Mouse (Mus musculus) lung, postnatal 36 days (tissue): ENCODE results near the gene Slc25a28.

Experiments
- DNase-seq: peaks from one replicate; pipeline ENCODE4 v3.0.0; 2022; ENCODE audit warnings: mixed read lengths

Gene Slc25a28

DNA sequence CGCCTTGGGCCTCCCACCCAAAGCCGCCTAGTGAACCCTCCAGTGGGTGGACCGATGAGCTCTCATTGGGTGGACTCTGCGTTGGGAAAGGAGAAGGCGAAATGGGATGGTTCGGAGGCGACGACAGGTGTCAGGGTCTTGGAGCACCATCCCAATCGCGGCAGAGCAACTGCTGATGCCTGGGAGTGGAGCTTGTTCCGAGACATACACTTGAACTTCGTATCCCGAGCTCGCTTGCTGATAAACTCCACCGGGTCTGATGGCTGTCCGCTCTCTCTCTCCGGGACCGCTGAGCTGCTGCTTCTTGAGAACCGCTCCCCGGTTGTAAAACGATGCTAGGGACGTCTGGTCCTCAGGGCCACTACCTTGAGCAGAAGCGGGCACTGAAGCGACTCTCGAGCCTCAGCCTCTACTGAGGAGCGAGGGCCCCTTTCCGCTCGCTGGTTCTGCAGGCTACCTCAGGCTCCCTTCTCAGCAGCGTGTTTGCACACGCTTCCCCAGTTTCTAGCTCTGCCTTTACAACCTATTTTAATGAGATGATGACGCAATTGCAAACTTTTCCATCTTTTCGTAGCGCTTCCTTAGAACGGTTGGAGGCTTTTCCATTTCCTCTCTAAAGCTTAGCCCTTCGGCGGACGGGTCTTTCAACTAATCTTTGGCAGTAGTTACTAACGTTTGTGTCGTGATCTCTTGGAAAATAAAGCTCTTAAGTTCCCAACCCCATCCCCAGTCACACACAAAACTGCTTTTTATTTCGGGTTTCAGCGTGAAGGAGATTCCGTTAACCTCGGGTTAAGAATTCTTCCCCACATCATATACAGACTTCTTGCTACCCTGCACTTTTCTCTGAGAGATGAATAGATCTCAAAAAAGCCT, 1.1 kb upstream of the Slc25a28 start:
- DNase-seq: peak; percentile 36

DNA sequence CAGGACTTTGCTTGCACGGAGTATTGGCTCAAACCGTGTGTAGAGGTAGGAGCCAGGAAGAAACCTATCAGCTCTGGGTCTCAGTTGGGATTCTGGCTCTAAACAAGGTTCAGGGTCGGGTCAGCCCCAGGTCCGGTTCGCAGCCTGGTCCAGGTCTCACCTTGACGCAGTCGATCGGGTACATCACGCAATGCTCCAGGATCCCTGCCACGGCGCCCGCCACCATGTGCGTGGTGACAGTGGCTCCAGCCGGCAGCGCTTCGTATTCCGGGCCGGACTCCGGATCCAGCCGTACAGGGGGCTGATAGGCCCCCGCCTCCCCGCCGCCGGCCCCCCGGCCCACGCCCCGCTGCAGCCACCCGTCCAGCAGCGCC, 378 bp downstream of the Slc25a28 start:
- peak; percentile 30 for DNase-seq

DNA sequence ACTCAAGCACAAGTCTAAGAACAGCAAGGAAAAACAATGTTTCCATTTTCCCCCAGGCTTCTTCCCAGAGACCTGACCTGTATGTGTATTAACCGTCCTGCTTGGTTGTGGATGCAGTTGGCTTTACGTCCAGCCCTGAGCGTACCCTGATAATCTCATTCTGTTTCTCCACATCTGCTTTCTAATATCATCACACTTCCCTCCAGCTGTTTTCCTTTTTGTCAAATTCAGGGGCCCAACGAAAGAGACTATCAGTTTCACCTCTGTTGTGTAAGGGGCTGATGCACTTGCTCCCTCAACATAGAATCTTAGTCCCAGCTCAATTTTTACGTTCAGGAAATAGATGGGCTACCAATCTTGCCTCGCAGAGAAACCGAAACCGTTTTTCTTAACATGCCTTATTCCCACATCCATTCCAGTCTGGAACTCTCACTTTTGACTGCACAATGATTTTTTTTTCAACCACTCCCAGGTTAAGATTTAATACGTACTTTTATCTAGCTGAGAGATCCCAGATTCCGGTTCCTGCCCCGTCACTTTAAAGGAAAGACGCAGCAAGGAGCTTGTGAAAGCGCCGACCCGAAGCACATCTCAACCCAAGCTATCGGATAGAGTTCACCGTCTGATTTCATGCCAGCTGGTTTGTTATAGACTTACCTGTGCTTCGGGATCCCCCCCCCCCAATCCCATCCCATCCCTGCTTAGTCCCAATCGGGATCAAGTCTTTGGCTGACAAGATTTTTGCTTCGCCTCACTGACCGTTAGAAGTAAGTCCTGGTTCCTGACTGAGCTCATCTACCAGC, 967 bp downstream of the Slc25a28 start:
- no peak for DNase-seq

DNA sequence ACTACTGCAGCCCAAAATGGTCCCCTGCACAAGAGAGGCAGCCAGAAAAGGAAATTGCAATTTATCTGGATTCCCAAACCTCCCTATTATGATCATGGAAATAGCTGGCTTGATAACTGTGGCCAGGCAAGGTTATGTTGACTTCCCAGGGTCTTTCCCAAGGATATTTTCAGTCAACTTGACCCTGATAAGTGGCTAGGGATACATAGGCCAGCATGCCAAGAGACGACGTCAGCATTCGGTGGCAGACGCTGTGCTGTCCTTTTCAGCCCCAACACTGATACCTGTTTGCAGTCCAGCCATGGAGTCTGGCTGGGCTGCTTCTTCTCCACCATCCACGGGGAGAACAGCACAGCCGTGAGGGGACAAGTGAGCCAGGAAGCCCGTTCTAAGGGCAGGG, 3.6 kb downstream of the Slc25a28 start:
- no peak for DNase-seq

DNA sequence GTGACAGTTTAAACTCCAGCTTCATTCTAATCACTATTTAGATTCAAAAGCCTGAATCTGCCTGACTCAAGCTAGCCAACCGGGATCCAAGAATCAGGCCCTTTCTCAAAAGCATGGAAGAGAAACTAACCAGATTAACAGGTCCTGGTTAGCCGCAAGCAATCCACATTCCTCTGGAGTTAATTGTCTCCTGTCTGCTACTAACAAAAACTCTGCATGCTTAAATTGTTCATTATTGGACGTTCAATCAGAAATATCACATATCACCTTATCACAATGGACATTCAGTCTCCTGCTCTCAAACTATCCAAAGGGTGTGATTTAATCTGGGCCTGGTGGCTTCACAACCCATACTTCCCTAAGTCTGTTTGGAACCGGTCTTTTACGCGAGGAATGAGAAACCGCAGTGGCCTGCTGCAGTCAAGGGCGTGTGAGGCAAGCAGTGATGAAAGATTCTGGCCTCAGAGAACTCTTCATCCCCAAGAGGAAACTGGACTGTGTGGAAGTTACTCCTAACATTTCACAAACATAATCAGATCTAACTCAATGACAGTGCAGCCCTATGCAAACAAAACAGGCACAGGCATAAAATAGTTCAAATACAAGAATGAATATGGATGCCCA, 5.4 kb downstream of the Slc25a28 start:
- DNase-seq: peak; percentile 69

DNA sequence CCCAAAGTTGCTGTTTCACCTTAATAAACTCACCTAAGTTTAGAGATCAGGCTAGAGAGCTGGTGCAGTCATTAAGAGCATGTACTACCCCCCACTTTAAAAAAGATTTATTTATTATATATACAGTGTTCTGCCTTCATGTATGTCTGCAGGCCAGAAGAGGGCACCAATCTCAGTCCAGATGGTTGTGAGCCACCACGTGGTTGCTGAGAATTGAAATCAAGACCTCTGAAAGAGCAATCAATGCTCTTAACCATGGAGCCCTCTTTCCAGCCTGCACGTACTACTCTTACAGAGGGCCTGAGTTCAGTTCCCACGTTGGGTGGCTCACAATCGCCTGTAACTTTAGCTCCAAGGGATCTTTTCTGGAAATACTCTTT, 7.3 kb downstream of the Slc25a28 start:
- peak; percentile 38 for DNase-seq

DNA sequence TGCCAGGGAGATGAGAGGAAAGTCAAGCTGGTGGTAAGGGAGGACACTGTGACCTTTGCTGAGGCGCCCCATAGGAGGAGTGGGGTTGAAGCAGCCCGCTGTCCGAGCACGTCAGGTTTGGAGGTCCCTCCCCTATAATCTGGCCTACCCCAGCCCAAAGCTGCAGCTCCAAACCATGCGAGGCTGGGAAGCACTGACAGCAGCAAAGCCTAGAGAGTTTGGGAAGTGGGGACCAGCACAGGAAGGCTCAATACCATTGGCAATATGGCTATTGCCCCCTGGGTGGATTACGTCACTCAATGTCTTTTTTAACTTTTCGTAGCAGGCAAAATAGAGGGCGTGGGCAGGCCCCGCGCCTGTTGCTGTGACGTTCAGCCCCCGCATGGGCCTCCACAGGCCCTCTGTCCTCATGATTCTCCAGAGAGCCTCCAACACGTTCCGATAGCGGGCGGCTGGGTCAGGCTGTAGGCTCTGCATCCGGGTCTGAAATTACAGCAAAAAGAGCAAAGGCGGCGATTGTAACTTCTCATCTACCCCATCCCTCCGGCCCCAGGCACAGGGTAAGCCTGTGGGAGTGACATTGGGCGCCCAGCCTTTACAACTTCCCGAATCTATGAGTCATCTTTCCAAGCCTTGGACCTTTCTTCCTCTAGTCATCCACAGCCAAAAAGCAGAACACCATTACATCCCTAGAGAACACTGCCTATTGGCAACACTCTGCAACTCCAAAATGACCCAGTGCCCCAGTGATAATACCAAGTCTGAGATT, 7.8 kb downstream of the Slc25a28 start:
- DNase-seq: peak; percentile 43

DNA sequence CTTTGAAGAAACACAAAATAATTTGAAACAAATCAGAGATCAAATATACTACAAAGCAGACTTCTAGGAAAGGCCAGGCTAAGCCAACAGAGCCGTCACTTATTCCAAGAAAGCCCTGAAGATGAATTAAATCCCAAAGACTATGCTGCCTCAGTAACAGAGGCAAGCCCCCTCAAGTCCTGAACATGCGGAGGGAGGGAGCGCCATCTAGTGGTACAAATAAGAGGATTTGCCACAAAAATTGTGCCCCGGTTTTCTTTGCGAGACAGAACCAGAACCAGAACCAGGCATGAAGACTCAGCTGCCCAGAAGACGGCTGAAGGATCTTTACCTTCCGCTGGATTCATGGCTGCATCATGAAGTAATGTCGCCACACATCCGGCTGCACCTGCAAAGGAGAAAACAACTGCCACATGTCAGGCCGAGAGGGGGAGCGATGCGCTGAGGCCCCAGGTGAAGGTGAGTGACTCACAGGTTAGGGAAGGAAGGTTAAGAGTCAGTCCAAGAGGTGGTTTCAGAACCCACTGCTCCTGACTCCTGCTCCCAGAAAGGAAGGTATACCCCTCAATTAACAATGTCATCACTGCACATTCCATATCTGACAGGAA, 9.1 kb downstream of the Slc25a28 start:
- DNase-seq: peak; percentile 40

DNA sequence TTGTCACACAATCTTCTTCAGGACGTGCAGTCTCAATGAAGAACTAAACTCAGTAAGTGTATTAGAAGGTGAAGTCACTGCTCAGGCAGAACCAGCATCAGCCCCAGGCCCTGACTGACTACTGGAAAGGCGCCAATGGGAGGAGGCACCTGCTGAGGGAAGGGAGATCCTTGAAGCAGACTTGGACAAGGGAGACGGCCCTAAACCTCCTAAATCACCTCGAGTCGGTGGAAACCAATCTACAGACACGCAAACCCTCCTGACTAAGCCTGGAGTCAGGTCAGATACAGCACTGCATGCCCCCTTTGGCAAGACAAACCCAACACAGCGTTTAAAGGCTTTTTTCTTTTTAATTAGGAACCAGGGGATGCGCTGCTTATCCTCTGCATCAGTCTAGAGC, 11.2 kb downstream of the Slc25a28 start:
- DNase-seq: no peak

DNA sequence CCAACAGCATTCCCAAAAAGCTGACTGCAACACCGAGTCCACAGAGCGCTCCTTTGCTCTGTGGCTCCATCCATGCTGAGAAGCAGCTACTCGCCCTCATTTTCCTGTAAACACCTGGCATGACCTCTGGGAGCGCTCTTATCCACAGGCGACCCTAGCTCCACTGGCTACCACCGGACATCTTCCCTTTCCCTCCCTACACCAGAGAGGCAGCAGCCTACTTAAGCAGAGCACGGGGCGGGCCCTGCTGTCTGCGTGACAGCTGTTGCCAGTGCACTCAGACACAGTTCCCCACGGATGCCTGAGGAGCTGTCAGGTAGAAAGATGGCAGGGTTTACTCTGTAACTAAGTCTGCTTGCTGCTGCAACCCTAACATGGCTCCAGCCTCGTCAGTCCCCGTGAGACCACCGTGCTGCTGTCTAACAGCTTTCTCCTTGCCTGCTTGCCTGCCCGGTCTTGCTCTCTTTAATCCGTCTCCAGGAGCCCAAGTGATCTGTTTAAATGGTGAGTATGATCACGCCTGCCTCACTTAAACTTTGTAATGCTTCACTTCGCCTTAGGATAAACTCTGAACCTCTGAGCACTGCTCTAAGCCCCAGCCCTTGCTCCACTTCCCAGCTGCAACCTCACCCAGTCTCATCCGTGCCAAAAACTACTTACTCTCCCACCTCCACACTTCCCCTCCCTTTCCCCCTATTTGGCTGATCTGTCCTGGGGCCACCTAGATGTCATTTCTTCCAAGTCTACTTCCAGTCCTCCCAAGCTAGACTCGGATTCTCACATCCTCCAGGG, 12.3 kb downstream of the Slc25a28 start:
- DNase-seq: peak; percentile 29

DNA sequence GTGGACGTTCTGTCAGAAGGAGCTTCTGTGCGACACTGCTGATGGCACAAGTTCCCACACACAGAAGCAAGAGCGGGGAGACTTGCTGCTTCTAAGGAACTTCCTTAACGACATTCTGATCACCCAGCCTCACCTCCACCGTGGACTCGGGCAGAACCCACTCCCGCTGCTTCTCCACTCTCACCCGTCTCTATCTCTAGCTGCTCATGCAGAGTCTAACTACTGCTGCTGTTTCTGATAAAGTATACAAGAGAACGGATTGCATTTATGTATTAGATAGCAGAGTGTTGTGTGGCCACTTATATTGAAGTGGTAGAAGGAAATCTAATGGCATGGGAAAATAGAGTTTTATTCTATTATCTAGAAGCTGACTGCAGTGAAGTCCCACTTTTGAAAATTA, 13.9 kb downstream of the Slc25a28 start:
- DNase-seq: no peak

DNA sequence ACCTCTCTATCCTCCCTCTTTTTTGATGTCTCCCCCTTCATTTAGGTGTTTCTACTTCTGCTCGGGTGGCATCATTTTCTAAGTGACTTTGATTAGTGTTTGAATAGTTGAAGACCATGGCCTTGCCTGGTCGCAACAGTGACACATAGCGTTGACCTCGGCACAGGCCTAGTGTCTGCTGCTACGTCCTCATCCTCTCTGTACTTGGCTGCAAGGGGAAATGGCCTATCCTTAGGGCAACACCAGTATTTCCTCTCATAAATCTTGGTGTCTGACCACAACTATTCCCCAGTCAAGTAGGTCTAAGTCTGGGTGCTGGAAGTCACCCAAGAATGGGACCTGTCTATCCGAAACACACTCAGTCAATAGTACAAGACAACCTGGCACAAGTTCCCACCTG, 15.0 kb downstream of the Slc25a28 start:
- no peak for DNase-seq

DNA sequence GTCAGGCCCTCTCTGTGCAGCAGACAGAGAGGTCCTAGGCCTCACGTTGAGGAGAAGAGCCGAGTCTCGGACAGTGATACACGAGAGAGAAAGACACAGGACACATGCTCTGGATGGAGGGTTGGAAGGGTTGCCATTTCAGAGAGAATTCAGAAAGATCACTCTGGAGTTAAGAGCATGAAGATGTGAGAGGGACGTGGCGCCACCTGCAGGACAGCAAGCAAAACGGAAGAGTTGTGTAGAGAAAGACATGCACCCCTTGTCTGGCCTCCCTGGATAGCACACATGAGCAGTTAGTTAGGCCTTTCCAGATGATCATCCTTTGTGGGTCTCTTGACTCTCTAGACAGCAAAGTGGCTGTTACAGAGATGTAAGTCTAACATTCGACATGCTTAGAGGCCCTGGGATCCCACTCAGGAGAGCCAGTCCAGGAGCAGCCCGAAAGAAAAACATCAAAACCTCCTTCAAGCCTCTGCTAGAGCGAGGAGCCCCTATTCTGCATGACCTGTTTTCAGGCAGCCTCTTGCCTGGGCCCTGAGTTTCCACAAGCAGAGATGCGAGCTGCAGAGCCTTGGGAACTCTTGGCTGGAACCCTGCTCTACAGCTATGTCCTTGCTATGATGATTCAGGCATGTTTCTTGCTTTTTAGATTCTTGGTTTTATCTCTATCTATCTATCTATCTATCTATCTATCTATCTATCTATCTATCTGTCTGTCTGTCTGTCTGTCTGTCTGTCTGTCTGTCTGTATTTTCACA, 18.8 kb downstream of the Slc25a28 start:
- peak; percentile 67 for DNase-seq

DNA sequence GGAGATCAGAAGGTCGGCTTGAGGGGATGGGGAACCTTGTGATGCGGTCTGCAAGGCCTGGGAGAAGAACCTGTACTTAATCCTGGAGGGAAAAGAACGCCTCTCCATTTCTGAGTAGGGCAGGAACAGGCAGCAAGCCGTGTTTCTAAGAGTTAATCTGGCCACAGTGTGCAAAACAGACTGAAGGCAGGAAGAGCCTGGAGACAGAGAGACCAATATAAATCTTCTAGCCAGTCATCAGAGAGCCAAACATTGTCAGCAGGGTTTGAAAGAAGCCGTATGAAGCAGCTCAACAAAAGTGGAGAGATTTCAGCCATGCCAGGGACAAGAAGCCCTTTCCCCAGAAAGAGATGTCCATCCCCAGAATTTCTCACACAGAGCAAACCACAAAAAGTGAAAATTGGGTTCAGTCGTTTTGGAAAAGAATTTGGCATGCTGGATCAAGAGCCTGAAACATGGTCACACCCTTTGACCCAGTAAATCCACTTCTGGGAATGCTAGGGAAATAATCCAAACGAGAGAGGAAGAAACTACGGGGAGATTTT, 23.4 kb downstream of the Slc25a28 start:
- no peak for DNase-seq

DNA sequence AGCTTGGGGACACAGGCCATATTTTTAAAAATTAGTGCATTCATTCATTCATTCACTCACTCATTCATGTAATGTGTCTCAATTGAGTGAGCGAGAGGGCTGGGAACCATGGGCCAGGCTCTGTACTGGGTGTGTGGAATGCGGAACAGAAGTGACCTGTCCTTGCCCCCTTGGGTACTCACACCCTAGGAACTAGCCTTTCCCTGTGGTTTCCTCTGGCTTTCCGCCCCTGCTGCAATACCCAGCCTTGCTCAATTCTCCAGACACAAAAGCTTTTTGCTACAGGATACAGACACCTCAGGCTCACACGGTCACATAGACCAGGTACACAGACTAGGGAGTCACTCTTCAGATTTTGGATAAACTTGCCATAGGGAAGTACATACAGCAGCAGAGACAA, 26.3 kb downstream of the Slc25a28 start:
- DNase-seq: peak; percentile 74

DNA sequence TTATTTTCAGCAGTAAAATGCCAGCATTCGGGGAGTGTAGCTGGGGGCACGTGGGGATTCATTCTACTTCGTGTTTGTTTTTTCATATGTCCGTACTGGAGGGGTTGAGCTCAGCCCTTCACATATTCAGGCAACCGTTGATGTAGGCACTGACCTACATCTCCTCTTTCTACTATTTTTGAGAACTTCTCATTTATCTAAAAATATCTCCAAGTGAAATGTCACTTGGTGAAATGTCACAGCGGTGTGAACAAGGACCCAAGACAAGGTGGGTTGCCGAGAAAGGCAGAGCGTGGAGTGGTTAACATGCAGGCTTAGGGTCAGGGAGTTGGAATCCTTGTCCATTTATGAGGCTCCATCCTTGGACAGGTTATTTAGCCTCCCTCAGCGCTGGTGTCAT, 27.4 kb downstream of the Slc25a28 start:
- DNase-seq: no peak

DNA sequence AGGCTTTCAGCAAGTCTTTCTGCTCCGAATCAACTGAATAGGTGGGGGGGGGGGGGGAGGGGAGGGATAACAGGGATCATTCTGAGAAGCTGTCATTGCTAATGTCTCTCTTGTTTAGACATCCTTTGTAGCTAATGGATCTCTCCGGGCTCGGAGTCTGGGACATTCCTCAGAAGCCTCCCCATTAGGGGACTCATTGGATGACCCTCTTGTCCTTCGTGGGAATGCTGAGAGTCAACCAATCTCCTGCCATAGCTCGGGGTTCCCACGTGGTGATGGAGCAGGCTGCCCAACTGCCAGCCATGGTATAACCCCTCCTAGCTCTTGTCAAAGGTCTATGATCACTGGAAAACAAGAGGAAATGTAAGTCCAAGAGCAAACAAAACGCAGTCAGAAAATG, 27.8 kb downstream of the Slc25a28 start:
- no peak for DNase-seq

DNA sequence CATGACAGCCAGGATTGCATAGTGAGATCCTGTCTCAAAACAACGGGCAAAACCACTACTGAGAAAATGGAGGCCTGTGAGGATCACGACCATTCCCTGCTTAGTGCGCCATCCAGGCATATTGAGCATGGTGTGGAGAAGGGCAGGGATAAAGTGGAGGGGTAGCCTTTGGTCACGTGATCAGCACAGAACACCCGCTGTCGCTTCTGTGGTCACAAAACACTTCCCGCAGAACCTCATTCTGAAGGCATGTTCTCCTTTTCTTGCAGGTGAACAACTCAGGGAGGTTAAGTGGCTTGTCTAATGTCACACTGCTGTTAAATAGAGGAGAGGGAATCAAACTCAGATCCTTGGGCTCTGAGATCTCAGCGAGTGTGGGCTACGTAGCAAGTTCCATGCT, 29.2 kb downstream of the Slc25a28 start:
- no peak for DNase-seq

DNA sequence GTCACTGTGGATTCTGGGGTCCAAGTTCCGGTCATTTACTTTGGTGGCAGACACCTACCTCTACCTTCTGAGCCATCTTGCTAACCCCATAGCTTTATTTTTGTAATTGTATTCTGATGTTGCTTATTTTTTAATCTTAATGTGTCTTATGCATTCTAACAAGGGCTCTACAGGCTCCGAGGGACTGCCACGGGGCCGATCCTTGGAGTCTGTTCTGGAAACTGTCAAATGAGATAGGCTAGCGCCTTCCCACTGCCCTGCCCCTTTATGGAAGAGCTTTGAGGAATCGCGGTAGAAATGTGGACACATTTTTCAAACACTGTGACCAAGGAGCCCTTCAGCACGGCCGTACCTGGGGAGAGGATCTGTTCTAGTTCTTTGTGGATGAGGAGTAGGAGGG, 31.8 kb downstream of the Slc25a28 start:
- DNase-seq: no peak

DNA sequence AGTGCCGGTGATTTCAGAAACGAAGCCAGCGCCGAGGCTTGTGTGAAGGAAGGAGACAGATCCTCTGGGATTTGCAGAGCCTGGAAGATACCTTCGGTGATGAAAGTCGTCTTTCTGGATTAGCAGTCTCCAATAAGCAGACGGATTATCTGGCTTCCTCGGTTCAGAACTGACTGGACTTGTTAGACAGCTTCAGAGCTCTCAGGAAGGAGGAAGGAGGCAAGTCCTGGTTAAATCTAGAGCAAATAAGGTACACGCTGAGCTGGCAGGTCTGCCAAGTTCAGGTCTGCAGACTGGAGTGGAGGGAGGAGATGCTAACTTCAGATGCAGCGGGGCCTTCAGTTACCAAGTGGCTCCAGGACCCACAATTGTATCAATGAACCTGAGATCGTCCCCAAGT, 32.8 kb downstream of the Slc25a28 start:
- DNase-seq: peak; percentile 62
